Mouse (Mus musculus) bone marrow, adult 2 months (tissue): Measurements from ENCODE around the gene Hspb9. TPM values are rescaled to one million over a fixed set of nuclear protein-coding genes. Genes with fewer than 3 reads are reported as not detected.

Source experiments
- H3K27ac ChIP-seq: fragments of 200-500 bp; 2 replicates; pipeline ENCODE4 v1.5.1; 2012; ENCODE audit warnings: low read depth, mild to moderate bottlenecking, control low read depth, inconsistent platforms, low read length; ENCODE audit not compliant: control insufficient read depth, poor library complexity, insufficient read depth
- H3K4me1 ChIP-seq: fragments of 200-500 bp; 2 replicates; pipeline ENCODE4 v1.6.1; 2011; ENCODE audit warnings: low read length; ENCODE audit not compliant: control insufficient read depth, insufficient read depth
- H3K4me3 ChIP-seq: fragments of 200-500 bp; replicated peaks from 2 replicates; pipeline ENCODE3; 2011; ENCODE audit warnings: mild to moderate bottlenecking, low read depth, low read length, control low read depth; ENCODE audit not compliant: control insufficient read depth
- CTCF ChIP-seq: fragments of 200-500 bp; IDR thresholded peaks from 2 replicates; pipeline ENCODE4 v1.5.1; 2011; ENCODE audit warnings: low read length, control low read depth; ENCODE audit not compliant: control insufficient read depth, insufficient read depth
- POLR2A ChIP-seq: fragments of 200-500 bp; IDR thresholded peaks from 2 replicates; pipeline ENCODE4 v1.6.1; 2011; ENCODE audit warnings: low read depth, mild to moderate bottlenecking, control low read depth, low read length, borderline replicate concordance; ENCODE audit not compliant: control insufficient read depth
- WGBS: fragments of 180-500 bp; shearing (Covaris S2); methylation state at CpG from one replicate; pipeline ENCODE4 v1.1.7; 2018; 5-methylcytosine and 5-hydroxymethylcytosine counted together
- polyA plus RNA-seq: library from polyadenylated mRNA; stranded (reverse); fragments of >200 nt; gene quantifications from 2 replicates; pipeline ENCODE4 v1.2.4, GENCODE M21; 2011; ENCODE audit warnings: low replicate concordance; ENCODE audit not compliant: missing spikeins, insufficient read depth, insufficient read length

Hspb9 gene
- polyA plus RNA-seq, 1 experiment: not detected

- no peak for TF ChIP-seq POLR2A
- no peak for TF ChIP-seq CTCF
- Histone ChIP-seq H3K4me3 (no peak overlapping the region), H3K27ac (no peak overlapping the region), H3K4me1 (peaks cover 9% of the 10 kb centered on the region)
- WGBS: 22% methylated on average over 4 of the region's 4 CpGs
Measured at GRCm38 (mm10) chr11:100729976-100730375, 16.3 kb downstream of the Hspb9 start.

GRCm38 (mm10) chr11:100730477-100731205, 17.0 kb downstream of the Hspb9 start:
- peak overlapping the region; percentile 24; the same call in 1 of the 2 replicates for H3K27ac ChIP-seq
- TF ChIP-seq POLR2A (no peak), CTCF (no peak)
- WGBS: 77% methylated on average over 6 of the region's 6 CpGs
- H3K4me1 ChIP-seq: peaks cover 9% of the 10 kb centered on the region
- no peak overlapping the region for H3K4me3 ChIP-seq

- 49% methylated on average over 9 of the region's 9 CpGs for WGBS
- Histone ChIP-seq H3K4me3 (peak overlapping the region; percentile 64), H3K4me1 (peaks cover 10% of the 10 kb centered on the region), H3K27ac (peak overlapping the region; percentile 62)
- TF ChIP-seq CTCF (no peak), POLR2A (no peak)
Measured at GRCm38 (mm10) chr11:100735134-100735865, 21.6 kb downstream of the Hspb9 start.

- 5% methylated on average over 14 of the region's 14 CpGs for WGBS
- Histone ChIP-seq H3K4me1 (peaks cover 5% of the 10 kb centered on the region; the same call in 1 of the 2 replicates), H3K27ac (peak overlapping the region; percentile 62), H3K4me3 (peak overlapping the region; percentile 84)
- no peak for TF ChIP-seq CTCF
- no peak for TF ChIP-seq POLR2A
Measured at GRCm38 (mm10) chr11:100735954-100736745, 22.5 kb downstream of the Hspb9 start.

- WGBS: 33% methylated on average over 4 of the region's 4 CpGs
- peak overlapping the region; percentile 84 for H3K4me3 ChIP-seq
- H3K4me1 ChIP-seq: peaks cover 3% of the 10 kb centered on the region; the same call in 1 of the 2 replicates
- TF ChIP-seq CTCF (no peak), POLR2A (no peak)
- H3K27ac ChIP-seq: no peak overlapping the region; the same call in 1 of the 2 replicates
Measured at GRCm38 (mm10) chr11:100736746-100737080, 23.1 kb downstream of the Hspb9 start.

GRCm38 (mm10) chr11:100737105-100737733, 23.6 kb downstream of the Hspb9 start:
- Histone ChIP-seq H3K27ac (peak overlapping the region; percentile 88), H3K4me1 (peaks cover 3% of the 10 kb centered on the region; the same call in 1 of the 2 replicates), H3K4me3 (peak overlapping the region; percentile 84)
- TF ChIP-seq CTCF (no peak), POLR2A (no peak)
- under 1% methylated on average over 13 of the region's 13 CpGs for WGBS

DNA sequence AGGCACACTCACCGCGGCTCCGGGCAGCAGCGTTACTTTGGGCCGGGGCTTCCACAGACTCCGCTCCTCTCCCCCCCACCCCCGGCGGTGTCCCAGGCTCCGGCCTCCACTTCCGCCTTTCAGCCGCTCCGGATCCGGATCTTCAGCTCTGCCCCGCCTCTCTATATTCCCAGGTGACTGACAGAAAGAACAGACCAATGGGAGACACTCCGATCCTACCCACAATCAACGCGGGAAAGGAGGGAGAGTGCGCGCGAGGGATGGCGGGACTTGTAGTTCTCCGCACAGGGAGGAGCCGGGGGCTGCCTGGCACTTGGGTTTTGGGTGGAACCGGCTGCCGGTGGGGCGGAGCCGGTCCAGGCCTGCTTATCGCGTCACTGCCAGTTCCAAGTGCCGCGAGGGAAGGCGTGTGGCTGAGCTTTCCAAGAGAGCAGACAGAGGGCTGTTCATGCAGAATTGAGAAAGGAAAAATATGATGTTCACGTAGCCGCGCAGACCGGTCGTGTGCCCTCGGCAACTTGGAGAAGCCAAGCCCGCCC, 24.5 kb downstream of the Hspb9 start, which contains the start of gene Rab5c:
Rab5c (minus strand) TSS at position 150 of the 539 bp plus-strand sequence.
- Histone ChIP-seq H3K4me1 (peaks cover 3% of the 10 kb centered on the region; the same call in 1 of the 2 replicates), H3K4me3 (peak within 1 kb of the TSS; percentile 84), H3K27ac (peak within 1 kb of the TSS; percentile 88)
- TF ChIP-seq POLR2A (peak; percentile 58; the same call in 1 of the 2 replicates), CTCF (no peak)
- under 1% methylated on average over 39 of the region's 39 CpGs for WGBS
